Mouse (Mus musculus): ENCODE results near the gene Gm20388.

- TF ChIP-seq CTCF (IDR thresholded peaks at IDR 0.05; ENCODE audit: low read depth) (no peak), EP300 (IDR thresholded peaks at IDR 0.05; ENCODE audit: low read depth) (no peak)
Observed at GRCm38 (mm10) chr8:124113108-124113507, 4202.5 kb downstream of the Gm20388 start.
